Mouse (Mus musculus) hematopoietic stem cell, adult 5-6 weeks (primary cell): Measurements from ENCODE around the gene Stk39. TPM values are rescaled to one million over a fixed set of nuclear protein-coding genes. Genes with fewer than 3 reads are reported as not detected.

Experiments used
- ATAC-seq, 2 experiments: fragments of 125-278 bp in 1 of 2; replicated peaks in 1 of 2; 2 replicates each; pipeline ENCODE4 v1.8.0; 2016 to 2017; ENCODE audit warnings: inconsistent platforms in 2 of 2, mild to moderate bottlenecking in 2 of 2, moderate number of reproducible peaks in 2 of 2, low read depth in 1 of 2, moderate TSS enrichment in 1 of 2; ENCODE audit not compliant: low FRiP score in 2 of 2, poor library complexity in 2 of 2, severe bottlenecking in 2 of 2, insufficient read depth in 1 of 2, low TSS enrichment in 1 of 2
- total RNA-seq: library from RNA; stranded (forward); fragments of 172-1452, 232-1000 nt; gene quantifications from 2 replicates; pipeline ENCODE4 v1.2.3, GENCODE M21; 2017

Gene Stk39
- total RNA-seq, 1 experiment from 2014 or later = 11.0 TPM

- ATAC-seq = no peak
Observed at GRCm38 (mm10) chr2:68342122-68342646, 129.9 kb downstream of the Stk39 start.

GRCm38 (mm10) chr2:68336913-68337312, 135.2 kb downstream of the Stk39 start:
- ATAC-seq = no peak

DNA sequence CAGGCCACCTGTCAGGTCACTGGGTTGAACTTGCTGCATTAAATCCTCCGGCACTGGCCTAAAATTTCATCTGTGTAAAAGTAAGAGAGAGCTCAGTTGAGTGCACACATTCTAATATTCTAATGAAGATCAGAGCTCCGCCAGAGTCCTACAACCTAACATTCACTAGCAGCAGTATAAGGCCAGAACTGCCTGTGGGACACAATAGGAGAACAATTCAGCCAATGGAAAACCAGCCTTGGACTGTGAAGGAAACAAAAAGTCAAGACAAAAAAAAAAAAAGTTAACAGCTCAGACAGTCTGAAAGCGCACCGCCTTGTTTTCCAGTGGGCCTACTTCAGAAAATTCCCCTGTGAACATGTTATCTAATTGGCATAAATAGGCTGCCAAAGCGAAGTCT, 137.1 kb downstream of the Stk39 start:
- ATAC-seq = no peak

GRCm38 (mm10) chr2:68325306-68325705, 146.8 kb downstream of the Stk39 start:
- no peak for ATAC-seq

GRCm38 (mm10) chr2:68321230-68321629, 150.8 kb downstream of the Stk39 start:
- ATAC-seq = no peak

- ATAC-seq = no peak
Observed at GRCm38 (mm10) chr2:68320670-68321069, 151.4 kb downstream of the Stk39 start.

DNA sequence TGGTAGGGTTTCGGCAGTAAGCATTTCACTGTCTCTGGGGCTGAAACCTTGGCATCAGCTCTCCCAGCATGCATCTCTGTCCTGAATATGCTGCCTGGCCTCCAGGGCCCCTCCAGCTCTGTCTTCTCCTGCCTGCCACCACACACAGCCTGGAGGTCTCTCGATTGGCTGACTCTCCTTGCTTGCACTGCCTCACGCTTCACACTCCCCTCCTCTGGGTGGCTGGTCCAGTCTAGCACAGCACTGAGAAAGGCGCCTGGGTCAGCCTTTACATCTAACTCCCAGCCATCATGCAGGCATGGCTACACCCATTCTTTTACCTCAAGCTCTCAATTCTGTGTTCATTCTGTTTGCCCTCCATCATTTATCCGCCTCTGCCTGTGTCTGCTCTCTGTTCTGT, 153.6 kb downstream of the Stk39 start:
- ATAC-seq = no peak

DNA sequence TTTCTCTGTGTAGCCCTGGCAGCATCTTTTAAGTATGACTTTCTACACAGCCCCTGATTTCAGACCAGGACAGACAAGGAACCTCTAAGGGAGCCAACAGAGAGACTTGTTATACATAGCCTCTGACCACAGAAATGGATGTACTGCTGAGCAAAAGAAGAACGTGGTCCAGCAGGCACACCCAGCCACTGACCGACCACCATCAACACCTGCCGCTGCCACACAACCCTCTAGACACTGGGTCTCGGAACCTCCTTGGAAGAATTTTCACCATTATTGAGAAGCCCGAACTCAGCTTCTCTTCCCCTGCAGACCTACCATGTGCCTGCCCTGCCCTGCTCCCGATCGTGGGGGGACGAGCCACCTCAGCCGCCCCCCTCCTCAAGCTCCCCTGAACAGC, 154.2 kb downstream of the Stk39 start:
- no peak for ATAC-seq

- ATAC-seq = no peak
Observed at GRCm38 (mm10) chr2:68317452-68317851, 154.6 kb downstream of the Stk39 start.

GRCm38 (mm10) chr2:68315258-68315657, 156.8 kb downstream of the Stk39 start:
- no peak for ATAC-seq

- ATAC-seq = no peak
Observed at GRCm38 (mm10) chr2:68310121-68310520, 161.9 kb downstream of the Stk39 start.

DNA sequence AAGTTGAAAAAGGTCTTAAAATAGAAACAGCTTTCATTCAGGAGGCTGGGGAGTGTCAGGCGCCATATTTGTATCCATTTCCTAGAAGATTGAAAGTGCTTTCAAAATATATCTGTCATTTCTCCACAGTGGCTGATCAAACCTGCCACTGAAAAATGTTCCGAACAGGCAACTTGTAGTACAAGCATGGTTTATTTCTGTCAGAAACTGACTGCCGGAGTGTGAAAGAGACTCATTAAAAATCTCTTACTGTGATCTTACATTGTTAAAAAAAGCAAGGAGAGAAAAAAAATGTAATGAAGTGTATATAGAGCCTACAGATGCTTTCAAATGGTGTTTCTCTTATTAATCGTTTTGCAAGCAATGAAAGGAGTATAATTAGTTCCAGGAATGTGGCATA, 165.5 kb downstream of the Stk39 start:
- no peak for ATAC-seq

DNA sequence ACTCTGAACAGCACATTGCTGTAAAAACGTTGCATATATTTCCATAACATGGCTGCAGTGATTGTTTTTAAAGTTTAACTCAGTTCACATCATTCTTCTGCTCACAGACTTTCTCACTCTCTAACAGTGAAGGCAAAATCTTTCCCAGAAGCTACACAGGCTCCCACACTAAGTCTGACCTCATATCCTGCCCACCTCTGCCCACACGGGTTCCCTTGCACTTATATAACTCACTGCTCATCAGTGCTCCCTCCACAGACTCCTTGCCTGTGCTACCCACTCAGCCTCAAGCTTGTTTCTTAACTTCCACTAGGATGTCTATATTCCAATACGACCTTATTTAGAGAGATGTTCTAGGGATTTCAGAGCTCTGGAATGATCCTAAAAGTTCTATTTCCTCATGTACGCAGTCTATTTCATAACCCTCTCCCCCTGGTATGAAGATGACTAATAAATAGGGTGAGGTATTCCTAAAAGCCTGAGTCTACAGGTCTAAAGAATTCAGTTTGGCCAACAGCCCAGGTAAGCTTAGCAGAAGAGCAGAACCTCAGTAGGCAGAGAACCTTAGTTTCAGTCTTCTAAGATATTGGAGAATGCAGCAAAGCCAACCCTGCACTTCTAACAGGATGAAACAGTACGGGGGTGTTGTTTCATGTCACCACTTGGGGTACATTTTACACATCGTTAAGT, 167.2 kb downstream of the Stk39 start:
- no peak for ATAC-seq

- ATAC-seq = no peak
Observed at GRCm38 (mm10) chr2:68301811-68302542, 170.1 kb downstream of the Stk39 start.

- ATAC-seq = no peak
Observed at GRCm38 (mm10) chr2:68298356-68298755, 173.7 kb downstream of the Stk39 start.

DNA sequence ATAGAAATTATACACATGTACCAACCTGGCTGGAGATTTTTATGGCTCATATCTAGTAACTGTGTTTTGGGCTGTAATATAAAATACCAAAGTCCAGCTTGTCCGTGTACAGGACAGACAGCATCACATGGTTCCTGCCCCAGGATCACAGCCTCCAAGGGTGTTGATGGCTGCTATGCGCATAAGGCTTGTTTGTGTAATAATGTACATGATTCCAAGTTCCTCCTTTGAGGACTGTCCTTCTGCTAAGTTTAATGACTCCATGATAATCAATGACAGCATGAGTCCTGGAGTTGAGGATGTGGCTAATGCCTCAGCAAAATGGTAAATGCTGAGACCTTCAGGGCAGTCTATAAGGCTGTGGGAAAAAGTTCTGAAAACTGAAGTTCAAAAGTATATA, 174.1 kb downstream of the Stk39 start:
- no peak for ATAC-seq

DNA sequence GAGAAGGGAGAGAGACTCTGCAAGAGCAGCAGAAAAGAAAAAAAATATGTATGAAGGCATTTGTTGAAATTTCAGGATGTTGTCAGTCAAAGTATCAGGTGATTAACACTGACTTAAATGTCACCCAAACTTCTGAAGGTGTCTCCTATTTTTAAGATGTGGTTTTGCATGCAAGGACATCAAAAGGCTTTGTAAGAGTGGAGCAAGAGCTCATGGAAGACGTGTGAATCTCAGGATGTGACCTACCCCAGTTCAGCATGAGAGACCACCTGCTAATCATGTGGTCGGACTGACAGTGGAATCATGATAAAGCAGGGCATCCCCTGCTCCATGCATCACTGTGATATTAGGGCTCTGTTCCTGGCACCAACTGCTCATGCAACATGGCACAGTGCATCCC, 175.3 kb downstream of the Stk39 start:
- no peak for ATAC-seq

DNA sequence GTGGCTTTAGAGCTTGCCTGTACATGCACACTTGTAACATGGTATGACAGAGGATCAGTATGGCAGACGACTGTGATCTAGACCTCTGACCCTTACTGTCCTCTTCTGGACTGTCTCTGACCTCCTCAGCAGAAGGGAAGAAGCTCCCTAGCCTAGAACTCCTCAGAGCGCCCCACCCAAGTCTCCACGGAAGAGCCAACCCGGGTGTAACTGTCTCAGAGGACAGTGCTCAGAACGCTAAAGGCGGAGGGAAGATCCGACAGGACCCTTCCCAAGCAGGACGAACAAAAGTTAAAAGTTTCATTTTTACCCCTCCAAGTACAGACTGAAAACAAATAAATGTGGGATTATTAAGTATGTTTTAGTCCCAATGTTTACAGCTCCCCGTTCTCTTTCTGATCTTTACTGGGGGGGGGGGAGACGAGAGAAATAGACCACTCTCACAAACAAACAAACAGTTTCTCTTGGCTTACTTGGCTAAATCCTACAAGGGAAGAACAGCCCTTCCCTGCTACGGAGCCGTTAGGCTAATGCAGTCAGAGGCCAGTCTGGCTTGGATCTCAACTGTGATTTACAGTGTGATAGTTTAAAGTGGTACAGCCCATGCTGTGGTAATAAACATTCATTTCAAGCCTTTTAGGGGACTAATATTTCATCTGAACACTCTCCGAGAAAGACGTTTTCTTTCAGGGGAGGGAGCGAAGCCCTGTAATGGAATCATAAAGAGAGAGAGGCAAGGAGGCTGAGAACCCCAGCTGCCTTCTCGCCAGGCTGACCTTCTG, 179.3 kb downstream of the Stk39 start:
- ATAC-seq = no peak
